Mouse (Mus musculus) liver, adult 2 months (tissue): Measurements from ENCODE around the gene Cops8.

Experiments used
- CTCF ChIP-seq: fragments of 200-500 bp; IDR thresholded peaks from 2 replicates; pipeline ENCODE4 v1.5.1; 2011; ENCODE audit warnings: low read depth, low read length, control low read depth
- POLR2A ChIP-seq: fragments of 200-500 bp; IDR thresholded peaks from 2 replicates; pipeline ENCODE4 v1.6.1; 2011; ENCODE audit warnings: low read length, control low read depth; ENCODE audit not compliant: insufficient read depth; ENCODE audit errors: extremely low read depth

DNA sequence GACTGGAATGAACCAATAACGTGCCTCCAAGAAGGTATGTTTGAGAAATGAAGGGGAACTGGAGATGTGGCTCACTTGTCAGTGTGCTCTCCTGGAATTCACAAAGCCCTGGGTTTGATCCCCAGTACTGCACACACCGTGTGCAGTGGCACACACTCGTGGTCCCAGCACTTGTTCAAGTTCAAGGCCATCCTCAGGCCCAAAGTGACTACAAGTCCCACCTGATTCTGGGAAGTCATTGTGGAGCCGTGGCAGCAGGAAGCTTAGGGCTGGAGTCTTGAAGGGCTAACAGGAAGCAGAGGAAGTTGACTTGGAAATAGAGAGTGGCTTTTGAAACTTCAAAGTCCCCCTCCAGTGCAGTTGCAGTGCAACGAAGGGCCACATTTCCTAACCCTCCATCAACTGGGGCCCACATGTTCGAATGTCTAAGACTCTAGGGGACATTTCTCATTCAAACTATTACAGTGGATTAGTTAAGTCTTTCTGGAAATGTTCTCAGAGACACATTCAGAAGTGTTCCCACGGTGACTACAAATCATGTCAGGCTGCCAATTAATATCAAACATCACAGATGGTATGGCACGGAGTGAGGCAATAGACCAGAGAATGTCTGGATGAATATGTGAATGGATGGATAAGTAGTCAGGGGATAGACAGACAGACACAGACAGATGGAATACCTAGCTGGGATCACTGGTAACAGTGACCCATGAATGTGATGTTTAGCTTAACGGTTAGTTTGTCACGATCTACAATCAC lies 54.7 kb downstream of the Cops8 start:
- TF ChIP-seq CTCF (no peak), POLR2A (no peak)
